Mouse (Mus musculus): ENCODE results near the gene Rapgef4. TPM values are rescaled to one million over a fixed set of nuclear protein-coding genes. Genes with fewer than 3 reads are reported as not detected.
A peak's percentile ranks its signal among the peaks of the same experiment; 100 is the strongest.

Rapgef4 gene
- polyA plus RNA-seq, 1 experiment from 2014 or later: 5.9 TPM

DNA sequence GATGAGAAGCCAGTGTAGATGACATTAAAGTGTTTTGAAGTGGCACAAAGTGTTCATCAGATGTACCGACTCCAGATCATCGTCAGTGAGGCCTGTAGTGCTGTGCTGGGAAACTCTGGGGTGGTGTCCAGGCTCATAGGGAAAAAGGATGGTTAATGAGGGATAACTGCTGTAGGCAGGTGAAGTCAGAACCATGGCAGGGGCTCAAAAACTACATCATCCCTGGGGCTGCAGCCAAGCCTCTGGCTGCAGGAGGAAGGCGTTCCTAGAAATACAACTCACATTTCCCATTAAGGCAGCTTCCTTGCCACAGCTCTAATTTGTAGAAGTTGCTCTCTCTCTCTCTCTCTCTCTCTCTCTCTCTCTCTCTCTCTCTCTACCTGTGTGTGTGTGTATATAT is 22.6 kb upstream of the Rapgef4 start:
- Histone ChIP-seq H3K4me3 (no peak overlapping the region), H3K27me3 (no peaks in the 10 kb centered on the region), H3K36me3 (ENCODE audit: poor library complexity, severe bottlenecking) (no peaks in the 10 kb centered on the region), H3K4me2 (no peak overlapping the region), H3K9ac (no peak overlapping the region), H3K9me3 (replicated peaks) (no peaks in the 10 kb centered on the region), H3K27ac (no peak overlapping the region), H3K4me1 (no peaks in the 10 kb centered on the region)
- 58% methylated on average over 3 of the region's 3 CpGs for WGBS
- ATAC-seq: 0 out of 2 replicates have a peak, but pooled peaks have one; percentile 27

DNA sequence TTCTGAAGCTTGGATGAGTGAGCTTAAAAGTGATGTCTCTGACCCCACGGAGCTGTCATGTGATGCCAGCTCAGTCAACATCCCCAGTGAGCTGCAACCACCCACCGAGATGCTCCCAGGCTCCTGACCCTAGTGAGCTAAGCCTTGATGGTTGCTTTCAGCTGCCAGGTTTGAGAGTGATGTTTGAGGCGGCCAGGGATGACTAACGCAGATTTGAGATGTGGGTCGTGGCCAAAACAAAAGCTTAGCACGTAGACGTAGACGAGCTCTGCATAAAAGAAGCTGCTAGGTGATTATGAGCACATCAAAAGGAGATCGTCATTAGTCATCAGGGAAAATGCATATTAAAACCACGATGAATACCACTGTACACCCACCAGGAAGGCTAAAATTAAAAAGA is 16.8 kb upstream of the Rapgef4 start:
- H3K4me3 ChIP-seq: no peak overlapping the region
- H3K9me3 ChIP-seq (replicated peaks): no peaks in the 10 kb centered on the region
- peaks cover 4% of the 10 kb centered on the region for H3K4me1 ChIP-seq
- no peak for ATAC-seq
- no peak overlapping the region for H3K9ac ChIP-seq
- WGBS: 19% methylated on average over 10 of the region's 10 CpGs
- H3K4me2 ChIP-seq: no peak overlapping the region
- H3K36me3 ChIP-seq (ENCODE audit: poor library complexity, severe bottlenecking): no peaks in the 10 kb centered on the region
- no peaks in the 10 kb centered on the region for H3K27me3 ChIP-seq
- H3K27ac ChIP-seq: no peak overlapping the region

DNA sequence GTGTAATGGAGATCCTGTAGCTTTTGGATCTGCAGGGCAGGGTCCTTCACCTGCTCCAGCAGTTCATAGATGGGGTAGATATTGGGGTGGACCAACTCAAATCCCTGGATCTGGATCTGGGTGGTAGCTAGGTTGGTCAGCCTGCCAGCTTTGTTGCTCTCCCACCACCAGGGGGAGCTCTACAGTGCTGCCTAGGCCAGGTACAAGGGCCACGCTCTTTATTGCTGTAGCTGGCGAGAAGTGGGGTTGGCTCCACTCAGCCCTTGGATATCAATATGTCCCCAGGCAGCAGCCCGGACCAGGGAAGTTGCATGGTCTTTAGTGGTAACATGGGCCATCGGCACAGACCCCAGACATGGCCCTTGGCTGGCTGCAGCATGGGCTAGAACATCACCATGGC is 15.6 kb upstream of the Rapgef4 start:
- Histone ChIP-seq H3K4me3 (no peak overlapping the region), H3K9me3 (replicated peaks) (no peaks in the 10 kb centered on the region), H3K9ac (no peak overlapping the region), H3K27me3 (no peaks in the 10 kb centered on the region), H3K4me1 (peaks cover 7% of the 10 kb centered on the region), H3K4me2 (no peak overlapping the region), H3K27ac (no peak overlapping the region), H3K36me3 (ENCODE audit: poor library complexity, severe bottlenecking) (no peaks in the 10 kb centered on the region)
- 80% methylated on average over 4 of the region's 4 CpGs for WGBS
- ATAC-seq: no peak

DNA sequence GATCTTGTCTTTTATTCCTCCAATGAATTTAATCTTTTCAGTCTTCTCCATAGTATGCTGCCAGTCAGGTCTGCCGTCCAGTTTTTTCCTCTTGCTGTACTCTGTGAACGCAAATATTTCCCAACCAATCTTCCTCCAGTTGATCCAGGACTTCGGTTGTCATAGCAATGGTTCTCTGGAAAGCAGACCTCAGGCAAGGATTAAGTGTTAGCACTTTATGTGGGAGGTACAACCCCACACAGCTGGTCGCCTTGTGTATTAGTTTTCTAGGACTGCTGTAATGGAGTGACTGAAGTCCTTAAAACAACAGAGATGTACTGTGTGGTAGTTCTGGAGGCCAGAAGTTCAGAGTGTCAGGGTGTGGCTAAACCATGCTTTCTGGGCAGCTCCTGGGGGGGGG is 14.3 kb upstream of the Rapgef4 start:
- Histone ChIP-seq H3K9me3 (replicated peaks) (no peaks in the 10 kb centered on the region), H3K36me3 (ENCODE audit: poor library complexity, severe bottlenecking) (no peaks in the 10 kb centered on the region), H3K27ac (no peak overlapping the region), H3K4me3 (no peak overlapping the region), H3K4me1 (peaks cover 7% of the 10 kb centered on the region), H3K9ac (no peak overlapping the region), H3K4me2 (no peak overlapping the region), H3K27me3 (no peaks in the 10 kb centered on the region)
- no peak for ATAC-seq
- WGBS: 57% methylated on average over 4 of the region's 4 CpGs

DNA sequence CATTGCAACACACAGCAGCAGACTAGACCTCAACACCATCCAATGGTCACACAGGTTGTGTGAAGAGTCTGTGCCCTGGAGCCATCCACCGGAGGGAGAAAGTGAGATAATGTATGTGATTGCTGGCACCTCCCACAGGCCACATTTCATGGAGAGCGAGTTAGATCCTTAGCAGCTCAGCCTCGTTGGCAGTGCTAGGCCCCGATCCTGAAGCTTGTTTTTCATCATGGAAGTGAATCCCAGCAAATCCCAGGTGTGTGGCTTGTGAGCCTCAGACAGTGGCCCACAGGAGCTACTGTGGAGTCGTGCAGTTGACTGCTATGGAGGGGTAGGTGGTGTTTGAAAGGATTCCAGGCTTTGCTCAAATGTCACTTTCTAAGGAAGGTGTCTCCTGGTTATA is 13.2 kb upstream of the Rapgef4 start:
- Histone ChIP-seq H3K9ac (no peak overlapping the region), H3K4me1 (peaks cover 7% of the 10 kb centered on the region), H3K27ac (no peak overlapping the region), H3K9me3 (replicated peaks) (no peaks in the 10 kb centered on the region), H3K27me3 (no peaks in the 10 kb centered on the region), H3K36me3 (ENCODE audit: poor library complexity, severe bottlenecking) (no peaks in the 10 kb centered on the region), H3K4me2 (no peak overlapping the region), H3K4me3 (no peak overlapping the region)
- ATAC-seq: no peak
- 85% methylated on average over 5 of the region's 5 CpGs for WGBS

DNA sequence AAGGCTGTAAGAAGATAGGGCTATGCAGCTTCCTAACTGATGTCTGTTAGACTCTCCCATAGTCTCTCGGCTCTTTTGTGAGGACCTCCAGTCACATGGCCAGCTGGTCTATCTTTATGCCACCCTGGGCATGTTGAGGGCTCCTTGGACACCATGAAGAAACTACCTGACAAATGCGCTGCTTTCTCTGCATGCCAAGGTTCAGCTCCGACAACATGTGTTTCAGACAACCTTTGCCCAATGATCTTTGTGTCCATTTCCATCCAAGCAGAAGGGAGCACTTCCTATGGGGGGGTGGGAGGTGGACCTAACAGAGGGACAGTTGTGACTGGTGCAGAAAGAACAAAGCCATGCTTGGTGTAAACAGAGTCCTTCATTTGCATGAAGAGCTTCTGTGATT is 7.4 kb upstream of the Rapgef4 start:
- no peak overlapping the region for H3K27ac ChIP-seq
- 92% methylated on average over 3 of the region's 3 CpGs for WGBS
- no peaks in the 10 kb centered on the region for H3K9me3 ChIP-seq (replicated peaks)
- H3K36me3 ChIP-seq (ENCODE audit: poor library complexity, severe bottlenecking): no peaks in the 10 kb centered on the region
- ATAC-seq: no peak
- H3K9ac ChIP-seq: no peak overlapping the region
- H3K4me2 ChIP-seq: no peak overlapping the region
- no peaks in the 10 kb centered on the region for H3K27me3 ChIP-seq
- 0 out of 2 replicates have a peak, but pooled peaks cover 3% of the 10 kb centered on the region for H3K4me1 ChIP-seq
- H3K4me3 ChIP-seq: no peak overlapping the region

DNA sequence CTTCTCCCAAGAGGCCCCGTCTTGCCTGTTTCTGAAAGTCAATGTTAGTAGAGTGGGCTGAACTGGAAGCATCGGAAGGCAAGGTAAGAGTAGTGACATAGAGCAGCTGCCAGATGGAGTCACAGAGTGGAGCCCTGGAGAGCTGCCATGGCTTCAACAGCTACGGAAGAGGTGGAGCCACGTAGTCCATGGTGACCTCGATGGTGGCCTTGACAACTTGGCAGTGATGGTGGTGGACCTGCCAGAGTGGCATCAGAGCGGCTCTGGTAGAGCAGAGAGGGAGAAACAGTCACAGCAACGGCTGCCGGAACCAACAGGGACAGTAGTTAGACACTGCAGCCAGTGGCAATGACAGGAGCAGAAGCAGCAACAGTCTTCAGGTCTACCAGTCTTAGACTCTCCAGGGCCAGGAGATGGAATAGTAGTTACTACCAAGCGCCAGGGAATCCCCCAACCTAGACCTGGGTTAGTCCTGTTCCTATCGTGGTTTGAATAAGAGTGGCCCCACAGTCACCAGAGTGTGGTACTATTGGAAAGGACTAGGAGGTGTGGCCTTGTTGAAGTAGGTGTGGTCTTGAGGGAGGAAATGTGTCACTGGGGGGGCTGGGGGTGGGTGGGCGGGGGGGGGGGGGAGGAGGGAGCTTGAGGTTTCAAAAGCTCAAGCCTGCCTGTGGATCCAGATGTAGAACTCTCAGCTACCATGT is 6.7 kb upstream of the Rapgef4 start:
- no peaks in the 10 kb centered on the region for H3K36me3 ChIP-seq (ENCODE audit: poor library complexity, severe bottlenecking)
- 0 out of 2 replicates have a peak, but pooled peaks cover 3% of the 10 kb centered on the region for H3K4me1 ChIP-seq
- no peaks in the 10 kb centered on the region for H3K9me3 ChIP-seq (replicated peaks)
- no peak overlapping the region for H3K27ac ChIP-seq
- WGBS: 88% methylated on average over 10 of the region's 11 CpGs
- no peak for ATAC-seq
- H3K9ac ChIP-seq: no peak overlapping the region
- H3K4me2 ChIP-seq: no peak overlapping the region
- no peaks in the 10 kb centered on the region for H3K27me3 ChIP-seq
- no peak overlapping the region for H3K4me3 ChIP-seq

DNA sequence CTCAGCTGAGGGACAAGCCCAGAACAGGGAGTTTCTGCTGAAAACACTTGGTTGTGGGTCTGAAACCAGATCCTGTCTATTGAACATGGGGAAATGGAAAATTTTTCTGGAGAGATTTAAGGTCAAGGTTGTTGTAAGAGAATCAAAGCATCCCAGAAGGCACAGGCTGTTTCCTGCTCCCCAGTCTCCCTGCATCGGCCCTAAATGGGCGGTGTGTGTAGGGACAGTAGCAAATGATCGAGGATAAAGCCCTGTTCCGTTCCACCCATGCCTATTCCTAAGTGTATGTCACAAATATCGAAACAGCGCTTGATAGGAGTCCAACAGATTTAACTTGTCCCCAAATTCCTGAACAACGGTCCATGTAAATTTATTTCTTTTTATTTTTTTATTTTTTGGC is 1.1 kb upstream of the Rapgef4 start:
- no peak for ATAC-seq
- Histone ChIP-seq H3K9me3 (replicated peaks) (no peaks in the 10 kb centered on the region), H3K27me3 (peaks cover 10% of the 10 kb centered on the region; the same call in 1 of the 2 replicates), H3K4me2 (no peak overlapping the region), H3K4me1 (no peaks in the 10 kb centered on the region; the same call in 1 of the 2 replicates), H3K27ac (no peak overlapping the region), H3K9ac (no peak overlapping the region), H3K4me3 (no peak overlapping the region), H3K36me3 (ENCODE audit: poor library complexity, severe bottlenecking) (no peaks in the 10 kb centered on the region)
- 90% methylated on average over 7 of the region's 7 CpGs for WGBS

DNA sequence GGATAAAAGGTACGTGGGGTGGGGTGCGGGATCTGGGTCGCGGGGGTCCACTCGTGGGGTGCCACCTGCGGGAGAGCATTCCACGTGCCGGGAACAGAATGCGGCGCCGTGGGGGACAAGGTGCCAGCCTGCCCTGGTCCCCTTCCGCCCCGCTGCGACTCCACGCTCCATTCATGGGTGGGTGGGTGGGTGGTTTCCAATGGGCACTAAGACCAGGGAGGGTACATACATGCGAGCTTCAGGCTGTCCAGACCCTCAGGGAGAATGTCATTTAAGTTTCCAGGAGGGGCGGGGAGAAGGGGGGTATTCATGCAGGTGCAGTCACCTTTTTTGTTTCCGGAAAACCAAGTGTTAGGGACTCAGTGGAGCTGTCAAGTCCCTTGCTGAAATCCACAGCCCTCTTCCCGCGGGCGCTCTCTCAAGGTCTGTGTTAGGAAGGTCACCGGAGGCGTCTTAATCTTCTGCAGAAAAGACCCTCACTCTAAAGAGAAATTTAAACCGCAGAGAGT is 357 bp downstream of the Rapgef4 start:
- Histone ChIP-seq H3K36me3 (ENCODE audit: poor library complexity, severe bottlenecking) (no peaks in the 10 kb centered on the region), H3K27me3 (peaks cover 10% of the 10 kb centered on the region; the same call in 1 of the 2 replicates), H3K9me3 (replicated peaks) (no peaks in the 10 kb centered on the region), H3K27ac (no peak overlapping the region), H3K4me1 (no peaks in the 10 kb centered on the region; the same call in 1 of the 2 replicates), H3K4me2 (peak overlapping the region; percentile 97), H3K4me3 (peak overlapping the region; percentile 67), H3K9ac (peak overlapping the region; percentile 77)
- WGBS: 6% methylated on average over 20 of the region's 24 CpGs
- ATAC-seq: peak; percentile 34

DNA sequence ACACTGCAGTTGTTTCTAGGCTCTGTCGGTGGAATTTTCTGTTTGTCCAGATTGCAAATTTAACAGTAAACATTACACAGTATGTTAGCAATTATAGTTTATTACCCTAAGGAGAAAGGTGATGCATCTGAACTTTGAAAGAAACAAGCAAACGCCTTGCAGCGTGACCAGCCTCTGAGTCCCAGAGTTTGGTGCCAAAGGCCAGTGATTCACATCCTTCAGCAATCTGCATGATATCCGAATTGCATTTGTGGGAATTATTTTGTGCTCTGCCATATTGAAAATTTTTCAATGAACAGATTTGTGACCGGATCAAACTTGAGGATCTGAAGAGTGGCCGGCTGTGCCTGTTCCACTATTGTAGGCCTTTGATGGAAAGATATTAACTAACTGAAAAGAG is 856 bp downstream of the Rapgef4 start:
- Histone ChIP-seq H3K27me3 (peaks cover 10% of the 10 kb centered on the region; the same call in 1 of the 2 replicates), H3K9me3 (replicated peaks) (no peaks in the 10 kb centered on the region), H3K4me2 (peak overlapping the region; percentile 97), H3K4me3 (peak overlapping the region; percentile 67), H3K36me3 (ENCODE audit: poor library complexity, severe bottlenecking) (no peaks in the 10 kb centered on the region), H3K27ac (no peak overlapping the region), H3K9ac (no peak overlapping the region), H3K4me1 (no peaks in the 10 kb centered on the region; the same call in 1 of the 2 replicates)
- WGBS: 66% methylated on average over 6 of the region's 6 CpGs
- no peak for ATAC-seq

DNA sequence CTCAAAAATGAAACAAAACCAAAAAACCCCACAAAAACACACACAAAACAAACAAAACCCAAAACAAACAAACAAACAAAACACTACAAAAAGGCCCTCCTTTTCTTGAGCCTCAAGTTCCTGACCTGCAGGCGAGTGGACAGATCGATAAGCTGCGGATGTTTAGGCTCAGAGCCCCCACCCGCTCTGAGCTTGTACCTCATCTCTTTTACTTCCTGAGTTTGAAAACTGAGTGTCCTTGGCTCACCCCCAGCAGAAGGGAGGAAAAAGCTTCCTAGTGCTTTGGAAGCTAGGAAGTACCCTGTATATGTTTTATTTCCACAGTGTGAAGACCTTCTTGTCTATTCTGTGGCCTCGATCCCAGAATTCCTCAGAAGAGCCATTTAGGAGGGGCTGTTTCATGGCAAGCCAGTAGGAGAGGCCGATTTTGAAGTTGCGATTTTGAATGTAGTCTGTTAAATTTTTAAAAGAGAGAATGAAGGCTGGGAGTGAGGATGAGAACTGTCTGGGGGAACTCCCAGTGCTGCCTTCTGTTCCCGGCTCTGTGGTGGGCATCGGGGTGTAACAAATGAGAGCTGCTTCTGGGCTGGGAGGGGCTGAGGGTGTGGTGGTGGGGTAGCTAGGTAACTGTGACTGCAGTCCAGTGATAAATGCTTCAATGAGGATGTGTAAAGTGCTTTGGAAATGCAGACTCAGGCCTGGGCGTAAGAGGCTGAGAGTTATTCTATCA is 2.0 kb downstream of the Rapgef4 start:
- Histone ChIP-seq H3K9ac (no peak overlapping the region), H3K9me3 (replicated peaks) (no peaks in the 10 kb centered on the region), H3K27ac (no peak overlapping the region), H3K4me3 (no peak overlapping the region), H3K36me3 (ENCODE audit: poor library complexity, severe bottlenecking) (no peaks in the 10 kb centered on the region), H3K27me3 (peaks cover 10% of the 10 kb centered on the region; the same call in 1 of the 2 replicates), H3K4me1 (peaks cover under 1% of the 10 kb centered on the region), H3K4me2 (no peak overlapping the region)
- ATAC-seq: no peak
- WGBS: 73% methylated on average over 10 of the region's 10 CpGs

DNA sequence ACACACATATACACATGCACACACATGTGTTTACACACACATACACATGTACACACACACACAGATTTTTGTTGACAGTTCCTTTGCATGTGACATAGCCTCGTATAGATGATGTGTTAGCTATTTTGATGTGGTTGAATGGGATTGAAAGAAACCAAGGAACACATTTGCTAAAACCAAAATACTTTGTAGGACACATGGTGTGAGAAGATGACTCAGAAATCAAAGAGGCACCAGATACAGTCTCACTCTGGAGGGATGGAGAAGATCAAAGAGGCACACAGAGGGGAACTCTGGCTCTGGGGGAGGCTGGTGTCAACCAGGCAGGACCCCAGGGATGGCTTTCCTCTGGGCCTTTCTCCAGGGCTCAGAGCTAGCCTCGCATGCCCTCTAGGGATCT is 4.7 kb downstream of the Rapgef4 start:
- no peaks in the 10 kb centered on the region for H3K36me3 ChIP-seq (ENCODE audit: poor library complexity, severe bottlenecking)
- no peaks in the 10 kb centered on the region for H3K9me3 ChIP-seq (replicated peaks)

More for the DNA sequence above, 4.7 kb downstream of the Rapgef4 start:
- Histone ChIP-seq H3K27me3 (0 out of 2 replicates have a peak, but pooled peaks cover 3% of the 10 kb centered on the region), H3K27ac (no peak overlapping the region), H3K4me2 (no peak overlapping the region), H3K4me3 (no peak overlapping the region), H3K4me1 (peaks cover 3% of the 10 kb centered on the region), H3K9ac (no peak overlapping the region)
- WGBS: 57% methylated on average over 2 of the region's 2 CpGs
- no peak for ATAC-seq

Data from forebrain, embryonic 13.5 days (tissue).